Mouse (Mus musculus): ENCODE measurements at regions not wholly inside any gene's neighbourhood (a gene's known extent, or its start where the extent isn't known, plus 50 kb on each side); places are given as distances from the start of the nearest gene placed in this dataset.

- H3K4me1 ChIP-seq (replicated peaks; ENCODE audit: low read depth, low read length): no peaks in the 10 kb centered on the region
- TF ChIP-seq CTCF (conservative IDR thresholded peaks at IDR 0.05; ENCODE audit: low read length): no peak
- no peak for TF ChIP-seq POU5F1 (IDR thresholded peaks at IDR 0.05; ENCODE audit: borderline replicate concordance, low read length)
- no peak for TF ChIP-seq NANOG (IDR thresholded peaks at IDR 0.05; ENCODE audit: borderline replicate concordance, low read length)
- no peaks in the 10 kb centered on the region for H3K36me3 ChIP-seq (ENCODE audit: insufficient read depth, low read length)
Observed at GRCm38 (mm10) chr5:97601384-97601783, 144.6 kb upstream of the Gk2 start.

DNA sequence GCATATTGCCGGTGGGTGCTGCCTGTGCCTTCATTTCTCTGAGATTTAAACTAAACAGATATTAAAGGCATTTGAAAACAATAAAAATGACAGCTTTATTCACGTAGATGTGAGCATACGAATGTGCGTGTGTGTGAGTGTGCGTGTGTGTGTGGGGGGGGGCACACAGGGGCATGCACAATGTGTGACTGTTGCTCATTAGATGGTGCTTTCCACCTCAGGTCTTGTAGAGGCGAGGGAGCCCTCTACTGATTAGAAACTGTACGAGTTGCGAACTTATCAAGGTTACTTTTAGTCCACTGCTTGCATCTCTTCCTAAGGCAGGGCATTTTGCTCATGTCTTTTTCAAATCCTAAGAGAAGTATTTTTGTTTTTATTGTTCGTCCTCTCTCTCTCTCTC lies 141.9 kb upstream of the Gk2 start:
- Histone ChIP-seq H3K9me3 (ENCODE audit: low read length) (no peaks in the 10 kb centered on the region), H3K36me3 (ENCODE audit: insufficient read depth, low read length) (no peaks in the 10 kb centered on the region), H3K4me3 (replicated peaks; ENCODE audit: low read length) (no peak overlapping the region), H3K4me1 (replicated peaks; ENCODE audit: low read depth, low read length) (no peaks in the 10 kb centered on the region), H3K27me3 (ENCODE audit: insufficient read depth, low read length) (no peaks in the 10 kb centered on the region)
- TF ChIP-seq NANOG (IDR thresholded peaks at IDR 0.05; ENCODE audit: borderline replicate concordance, low read length) (no peak), CTCF (conservative IDR thresholded peaks at IDR 0.05; ENCODE audit: low read length) (no peak), POU5F1 (IDR thresholded peaks at IDR 0.05; ENCODE audit: borderline replicate concordance, low read length) (no peak)

More at GRCm38 (mm10) chr5:97601384-97601783, 144.6 kb upstream of the Gk2 start:
- Histone ChIP-seq H3K27me3 (ENCODE audit: insufficient read depth, low read length) (no peaks in the 10 kb centered on the region), H3K4me3 (replicated peaks; ENCODE audit: low read length) (no peak overlapping the region), H3K9me3 (ENCODE audit: low read length) (no peaks in the 10 kb centered on the region)

DNA sequence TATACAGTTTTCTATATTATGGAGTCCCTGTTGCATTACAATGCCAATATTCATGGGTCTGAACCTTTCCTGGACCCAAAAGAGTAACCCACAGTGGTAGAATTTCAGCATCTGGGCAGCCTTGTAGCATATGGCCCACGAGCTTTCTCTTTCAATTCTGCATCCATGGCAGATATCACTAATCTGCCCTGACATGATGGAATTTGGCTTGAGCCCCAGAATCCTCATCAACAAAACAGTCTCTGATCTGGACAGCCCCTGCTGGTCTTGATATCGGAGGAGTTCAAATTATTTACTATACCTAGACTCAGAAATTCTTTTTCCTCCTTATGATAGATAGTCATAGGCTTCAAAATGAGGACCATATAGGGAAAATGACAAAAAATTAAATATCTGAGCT lies 139.1 kb upstream of the Gk2 start:
- no peaks in the 10 kb centered on the region for H3K9me3 ChIP-seq (ENCODE audit: low read length)
- H3K36me3 ChIP-seq (ENCODE audit: insufficient read depth, low read length): no peaks in the 10 kb centered on the region
- no peak overlapping the region for H3K4me3 ChIP-seq (replicated peaks; ENCODE audit: low read length)
- TF ChIP-seq NANOG (IDR thresholded peaks at IDR 0.05; ENCODE audit: borderline replicate concordance, low read length) (no peak), POU5F1 (IDR thresholded peaks at IDR 0.05; ENCODE audit: borderline replicate concordance, low read length) (no peak), CTCF (conservative IDR thresholded peaks at IDR 0.05; ENCODE audit: low read length) (no peak)
- no peaks in the 10 kb centered on the region for H3K4me1 ChIP-seq (replicated peaks; ENCODE audit: low read depth, low read length)
- no peaks in the 10 kb centered on the region for H3K27me3 ChIP-seq (ENCODE audit: insufficient read depth, low read length)

DNA sequence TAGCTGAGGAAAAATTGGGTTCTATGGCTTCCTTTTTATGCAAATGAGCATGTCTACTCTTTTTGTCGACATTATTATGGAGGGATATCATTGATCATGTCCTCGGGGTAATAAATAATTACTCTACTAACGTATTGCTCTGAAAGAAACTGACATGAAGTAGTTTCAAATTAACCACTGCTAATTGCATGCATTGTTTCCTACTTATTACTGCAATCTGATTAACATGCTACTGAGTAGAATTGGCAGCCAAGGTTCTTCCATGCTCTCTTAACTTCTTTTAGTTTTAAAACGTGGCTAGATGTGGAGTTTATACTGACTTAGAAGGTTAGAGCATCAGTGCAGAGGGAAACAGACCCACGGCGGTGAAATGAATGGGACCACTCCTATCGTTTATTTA lies 137.3 kb upstream of the Gk2 start:
- no peaks in the 10 kb centered on the region for H3K4me1 ChIP-seq (replicated peaks; ENCODE audit: low read depth, low read length)
- TF ChIP-seq CTCF (conservative IDR thresholded peaks at IDR 0.05; ENCODE audit: low read length): no peak
- TF ChIP-seq NANOG (IDR thresholded peaks at IDR 0.05; ENCODE audit: borderline replicate concordance, low read length): no peak
- TF ChIP-seq POU5F1 (IDR thresholded peaks at IDR 0.05; ENCODE audit: borderline replicate concordance, low read length): no peak
- no peaks in the 10 kb centered on the region for H3K36me3 ChIP-seq (ENCODE audit: insufficient read depth, low read length)
- no peaks in the 10 kb centered on the region for H3K9me3 ChIP-seq (ENCODE audit: low read length)
- H3K27me3 ChIP-seq (ENCODE audit: insufficient read depth, low read length): no peaks in the 10 kb centered on the region
- no peak overlapping the region for H3K4me3 ChIP-seq (replicated peaks; ENCODE audit: low read length)

DNA sequence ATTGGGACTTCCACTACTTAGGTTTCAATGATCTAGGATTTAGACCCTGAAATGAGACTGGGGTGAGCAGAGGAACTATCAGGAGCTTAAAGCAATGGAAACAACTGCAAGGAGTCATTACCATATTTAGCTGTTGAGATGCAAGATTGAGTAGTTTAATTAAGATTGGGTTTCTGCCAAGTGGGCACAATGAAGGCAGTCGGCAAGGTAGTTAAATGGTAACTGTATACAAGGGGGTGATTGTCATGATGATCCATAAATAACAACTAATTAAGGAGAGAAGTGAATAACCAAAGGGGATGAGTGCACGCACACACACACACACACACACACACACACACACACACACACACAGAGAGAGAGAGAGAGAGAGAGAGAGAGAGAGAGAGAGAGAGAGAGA lies 125.7 kb upstream of the Gk2 start:
- Histone ChIP-seq H3K36me3 (ENCODE audit: insufficient read depth, low read length) (no peaks in the 10 kb centered on the region), H3K4me1 (replicated peaks; ENCODE audit: low read depth, low read length) (no peaks in the 10 kb centered on the region)
- TF ChIP-seq POU5F1 (IDR thresholded peaks at IDR 0.05; ENCODE audit: borderline replicate concordance, low read length): no peak
- no peak for TF ChIP-seq NANOG (IDR thresholded peaks at IDR 0.05; ENCODE audit: borderline replicate concordance, low read length)
- TF ChIP-seq CTCF (conservative IDR thresholded peaks at IDR 0.05; ENCODE audit: low read length): no peak

DNA sequence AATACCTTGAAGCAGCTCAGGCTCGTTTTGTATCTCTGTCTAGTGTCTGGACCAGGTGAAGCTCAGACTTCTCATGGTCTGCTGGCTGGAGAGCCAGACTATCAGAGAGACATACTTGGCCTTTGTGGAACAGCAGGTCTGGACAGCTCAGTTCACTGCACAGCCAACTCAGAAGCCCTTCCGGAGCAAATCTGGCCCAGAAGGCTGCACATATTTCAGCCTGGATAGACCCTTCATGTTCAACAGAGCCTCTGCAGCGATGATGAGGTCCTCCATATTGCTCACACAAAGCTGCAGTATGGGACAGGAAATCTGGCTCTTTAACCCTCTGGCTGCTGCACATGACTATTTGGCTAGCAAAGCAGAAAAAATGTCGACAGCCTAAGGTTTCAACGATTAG lies 108.7 kb upstream of the Gk2 start:
- Histone ChIP-seq H3K9me3 (ENCODE audit: low read length) (no peaks in the 10 kb centered on the region), H3K36me3 (ENCODE audit: insufficient read depth, low read length) (no peaks in the 10 kb centered on the region), H3K4me1 (replicated peaks; ENCODE audit: low read depth, low read length) (no peaks in the 10 kb centered on the region), H3K4me3 (replicated peaks; ENCODE audit: low read length) (no peak overlapping the region), H3K27me3 (ENCODE audit: insufficient read depth, low read length) (no peaks in the 10 kb centered on the region)
- TF ChIP-seq CTCF (conservative IDR thresholded peaks at IDR 0.05; ENCODE audit: low read length) (no peak), NANOG (IDR thresholded peaks at IDR 0.05; ENCODE audit: borderline replicate concordance, low read length) (no peak), POU5F1 (IDR thresholded peaks at IDR 0.05; ENCODE audit: borderline replicate concordance, low read length) (no peak)

More for the DNA sequence above, 125.7 kb upstream of the Gk2 start:
- no peak overlapping the region for H3K4me3 ChIP-seq (replicated peaks; ENCODE audit: low read length)
- H3K27me3 ChIP-seq (ENCODE audit: insufficient read depth, low read length): no peaks in the 10 kb centered on the region
- no peaks in the 10 kb centered on the region for H3K9me3 ChIP-seq (ENCODE audit: low read length)

DNA sequence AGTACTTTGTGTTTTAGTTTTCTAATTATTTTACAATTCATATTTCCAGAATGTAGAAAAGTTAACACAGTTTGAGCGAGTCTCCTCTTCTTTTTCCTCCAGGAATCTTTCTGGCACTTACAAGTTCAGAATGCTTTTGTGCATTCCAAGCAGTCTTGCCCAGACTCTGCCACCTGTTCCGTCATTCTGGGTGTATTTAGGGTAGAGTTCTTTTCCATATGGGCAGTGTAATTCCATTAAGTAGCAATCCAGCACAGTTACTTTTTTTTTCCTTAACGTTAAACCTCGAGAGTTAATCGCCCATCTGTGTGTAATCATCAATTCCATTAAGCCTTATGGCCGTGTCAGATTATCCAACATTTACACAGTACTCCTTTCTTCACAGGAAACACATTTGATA lies 106.9 kb upstream of the Gk2 start:
- no peaks in the 10 kb centered on the region for H3K36me3 ChIP-seq (ENCODE audit: insufficient read depth, low read length)
- no peak for TF ChIP-seq NANOG (IDR thresholded peaks at IDR 0.05; ENCODE audit: borderline replicate concordance, low read length)
- TF ChIP-seq CTCF (conservative IDR thresholded peaks at IDR 0.05; ENCODE audit: low read length): no peak
- no peaks in the 10 kb centered on the region for H3K9me3 ChIP-seq (ENCODE audit: low read length)
- no peaks in the 10 kb centered on the region for H3K27me3 ChIP-seq (ENCODE audit: insufficient read depth, low read length)
- H3K4me1 ChIP-seq (replicated peaks; ENCODE audit: low read depth, low read length): no peaks in the 10 kb centered on the region
- H3K4me3 ChIP-seq (replicated peaks; ENCODE audit: low read length): no peak overlapping the region

DNA sequence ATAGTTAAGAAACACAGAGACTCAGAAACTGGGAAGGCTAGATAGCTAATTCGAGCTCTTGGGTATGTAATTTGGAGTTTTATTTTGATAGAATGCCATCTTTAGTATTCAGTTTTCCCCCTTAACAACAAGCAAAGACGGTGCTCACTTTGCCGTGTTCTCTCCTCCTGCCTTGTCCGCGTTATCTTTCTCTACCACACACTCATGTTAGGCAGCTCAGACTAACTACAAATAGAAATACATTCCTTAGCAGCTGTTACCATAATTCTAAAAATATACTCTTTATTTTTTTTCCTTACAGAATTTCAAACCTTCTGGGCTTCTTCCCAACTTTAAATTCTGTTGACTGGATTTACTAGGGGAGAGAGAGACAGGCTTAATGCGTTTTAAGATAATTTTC lies 97.5 kb upstream of the Gk2 start:
- no peak overlapping the region for H3K4me3 ChIP-seq (replicated peaks; ENCODE audit: low read length)
- TF ChIP-seq NANOG (IDR thresholded peaks at IDR 0.05; ENCODE audit: borderline replicate concordance, low read length) (no peak), CTCF (conservative IDR thresholded peaks at IDR 0.05; ENCODE audit: low read length) (no peak), POU5F1 (IDR thresholded peaks at IDR 0.05; ENCODE audit: borderline replicate concordance, low read length) (no peak)
- no peaks in the 10 kb centered on the region for H3K27me3 ChIP-seq (ENCODE audit: insufficient read depth, low read length)
- H3K36me3 ChIP-seq (ENCODE audit: insufficient read depth, low read length): no peaks in the 10 kb centered on the region
- peaks cover 7% of the 10 kb centered on the region; the same call in 1 of the 2 replicates for H3K9me3 ChIP-seq (ENCODE audit: low read length)
- H3K4me1 ChIP-seq (replicated peaks; ENCODE audit: low read depth, low read length): no peaks in the 10 kb centered on the region

DNA sequence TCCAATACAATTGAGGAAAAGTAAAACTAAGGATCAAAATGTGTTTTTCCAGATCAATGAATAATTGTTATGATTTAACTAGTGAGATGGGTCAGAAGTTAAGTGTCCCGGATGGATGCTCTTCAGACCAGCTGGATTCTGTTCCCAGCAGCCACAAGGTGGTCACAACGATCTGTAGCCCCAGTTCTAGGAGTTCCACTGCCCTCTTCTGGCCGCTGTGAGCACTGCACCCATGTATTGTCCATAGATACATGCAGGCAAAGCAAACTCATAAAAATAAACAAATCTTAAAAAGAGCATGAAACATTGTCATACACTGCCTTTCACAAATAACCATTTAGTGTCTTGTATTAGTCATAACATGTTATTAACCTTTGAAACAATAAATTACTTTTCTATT lies 96.3 kb upstream of the Gk2 start:
- Histone ChIP-seq H3K4me1 (replicated peaks; ENCODE audit: low read depth, low read length) (no peaks in the 10 kb centered on the region), H3K36me3 (ENCODE audit: insufficient read depth, low read length) (no peaks in the 10 kb centered on the region), H3K27me3 (ENCODE audit: insufficient read depth, low read length) (no peaks in the 10 kb centered on the region), H3K4me3 (replicated peaks; ENCODE audit: low read length) (no peak overlapping the region), H3K9me3 (ENCODE audit: low read length) (peaks cover 7% of the 10 kb centered on the region; the same call in 1 of the 2 replicates)
- peak; percentile 67 for TF ChIP-seq CTCF (conservative IDR thresholded peaks at IDR 0.05; ENCODE audit: low read length)
- no peak for TF ChIP-seq NANOG (IDR thresholded peaks at IDR 0.05; ENCODE audit: borderline replicate concordance, low read length)
- TF ChIP-seq POU5F1 (IDR thresholded peaks at IDR 0.05; ENCODE audit: borderline replicate concordance, low read length): no peak
